Mouse (Mus musculus) heart, postnatal 25 days (tissue): ENCODE measurements around the gene Olfr282. TPM values are rescaled to one million over a fixed set of nuclear protein-coding genes. Genes with fewer than 3 reads are reported as not detected.
"Not testable (repeated sequence)": the region's sequence is repeated elsewhere in the genome, so short reads cannot be mapped to it uniquely, and the experiment has no call there.

Experiments
- DNase-seq: peaks from one replicate; pipeline ENCODE4 v3.0.0; 2022; ENCODE audit warnings: low spot score
- intact Hi-C: fragments of 180-260 bp; cut with DNase I; formaldehyde crosslinking; loops from one replicate; pipeline ENCODE4 v1.15.1; 2025
- total RNA-seq, 2 experiments: library from RNA; stranded (reverse); gene quantifications; 2 replicates each; pipeline ENCODE4 v1.2.3; 2021

Olfr282 gene
- total RNA-seq = not detected

GRCm38 (mm10) chr15:98430925-98431324 is at the start of gene Olfr282:
Olfr282 (plus strand) TSS chr15:98431225.
- intact Hi-C loops, DNase-seq: not testable (repeated sequence)

- DNase-seq = no peak
- intact Hi-C loops = loop anchor here (2.0 to 5.0 kb wide), 2 partner anchors 207 to 295 kb away; partner anchors contain the start of genes Pfkm and Senp1
Observed at GRCm38 (mm10) chr15:98387621-98388020, 43.4 kb upstream of the Olfr282 start.

GRCm38 (mm10) chr15:98389796-98390195 is 41.2 kb upstream of the Olfr282 start:
- intact Hi-C loops = loop anchor here (2.0 to 5.0 kb wide), 2 partner anchors 209 to 297 kb away; partner anchors contain the start of genes Pfkm and Senp1
- DNase-seq = peak; percentile 20

- intact Hi-C loops = no loop called here
- no peak for DNase-seq
Observed at GRCm38 (mm10) chr15:98391081-98391902, 39.7 kb upstream of the Olfr282 start.

GRCm38 (mm10) chr15:98391903-98392187 is 39.2 kb upstream of the Olfr282 start:
- no peak for DNase-seq
- intact Hi-C loops = no loop called here

- no peak for DNase-seq
Observed at GRCm38 (mm10) chr15:98397136-98397535, 33.9 kb upstream of the Olfr282 start.

GRCm38 (mm10) chr15:98402356-98402755 is 28.7 kb upstream of the Olfr282 start:
- no peak for DNase-seq
- intact Hi-C loops = no loop called here

More at GRCm38 (mm10) chr15:98397136-98397535, 33.9 kb upstream of the Olfr282 start:
- intact Hi-C loops = no loop called here

- intact Hi-C loops = no loop called here
- DNase-seq = no peak
Observed at GRCm38 (mm10) chr15:98408406-98409060, 22.5 kb upstream of the Olfr282 start.

- intact Hi-C loops = no loop called here
- no peak for DNase-seq
Observed at GRCm38 (mm10) chr15:98409635-98410034, 21.4 kb upstream of the Olfr282 start.

GRCm38 (mm10) chr15:98410249-98410648 is 20.8 kb upstream of the Olfr282 start:
- intact Hi-C loops = no loop called here
- DNase-seq = no peak

GRCm38 (mm10) chr15:98415996-98416395 is 15.0 kb upstream of the Olfr282 start:
- no peak for DNase-seq
- intact Hi-C loops = no loop called here

GRCm38 (mm10) chr15:98416802-98417201 is 14.2 kb upstream of the Olfr282 start:
- not testable (repeated sequence) for DNase-seq

GRCm38 (mm10) chr15:98417285-98417684 is 13.7 kb upstream of the Olfr282 start:
- DNase-seq, intact Hi-C loops: not testable (repeated sequence)

More at GRCm38 (mm10) chr15:98416802-98417201, 14.2 kb upstream of the Olfr282 start:
- intact Hi-C loops = not testable (repeated sequence)

GRCm38 (mm10) chr15:98418096-98418495 is 12.9 kb upstream of the Olfr282 start:
- intact Hi-C loops = no loop called here
- no peak for DNase-seq

- intact Hi-C loops = no loop called here
- no peak for DNase-seq
Observed at GRCm38 (mm10) chr15:98420897-98421296, 10.1 kb upstream of the Olfr282 start.

- intact Hi-C loops = no loop called here
- DNase-seq = no peak
Observed at GRCm38 (mm10) chr15:98424326-98424725, 6.7 kb upstream of the Olfr282 start.

- intact Hi-C loops = no loop called here
- DNase-seq = no peak
Observed at GRCm38 (mm10) chr15:98424753-98425152, 6.3 kb upstream of the Olfr282 start.

GRCm38 (mm10) chr15:98425188-98425587 is 5.8 kb upstream of the Olfr282 start:
- no peak for DNase-seq
- intact Hi-C loops = no loop called here

GRCm38 (mm10) chr15:98444561-98444960 is 13.5 kb downstream of the Olfr282 start:
- intact Hi-C loops = no loop called here
- DNase-seq = no peak

GRCm38 (mm10) chr15:98448521-98448920 is 17.5 kb downstream of the Olfr282 start:
- intact Hi-C loops = no loop called here
- DNase-seq = no peak

- DNase-seq = no peak
- intact Hi-C loops = no loop called here
Observed at GRCm38 (mm10) chr15:98452288-98452687, 21.3 kb downstream of the Olfr282 start, which contains the start of gene Olfr281. Olfr281 (plus strand) TSS chr15:98452588.
